Mouse (Mus musculus): ENCODE data around the gene Cldn22. TPM values are rescaled to one million over a fixed set of nuclear protein-coding genes. Genes with fewer than 3 reads are reported as not detected.
A peak's percentile ranks its signal among the peaks of the same experiment; 100 is the strongest.
"Not testable (repeated sequence)": the region's sequence is repeated elsewhere in the genome, so short reads cannot be mapped to it uniquely, and the experiment has no call there.

Cldn22 gene
- polyA plus RNA-seq, 1 experiment from 2014 or later: not detected

DNA sequence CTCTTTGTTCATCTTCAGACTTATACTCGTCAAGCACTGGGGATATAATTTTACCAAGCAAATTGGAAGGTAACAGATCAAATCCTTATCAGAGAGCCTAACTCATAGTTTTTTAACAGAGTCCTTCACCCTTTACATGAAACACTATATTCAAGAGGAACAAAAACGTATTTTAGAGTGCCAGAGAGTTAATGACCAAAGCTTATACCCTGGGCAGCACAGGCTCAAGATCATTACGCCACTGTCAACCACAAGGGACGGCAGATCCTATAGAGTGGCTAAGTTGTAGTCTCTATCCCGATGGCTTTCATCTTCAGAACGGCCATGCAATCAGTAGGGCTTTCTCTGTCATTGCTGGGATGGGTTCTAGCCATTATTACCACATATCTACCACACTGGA, 2.4 kb upstream of the Cldn22 start, which contains the start of gene Cldn24:
Gene Cldn24 (plus strand): TSS at position 301 of the 400 bp plus-strand sequence.
- no peak for ATAC-seq (replicated peaks; ENCODE audit: extremely low read depth, insufficient read depth, low FRiP score)
- Histone ChIP-seq H3K27ac (ENCODE audit: low read length) (no peak within 1 kb of the TSS), H3K27me3 (ENCODE audit: control insufficient read depth, insufficient read depth, low read length) (no peaks in the 10 kb centered on the region), H3K36me3 (ENCODE audit: control insufficient read depth, insufficient read depth) (no peaks in the 10 kb centered on the region), H3K4me3 (ENCODE audit: low read length) (no peak within 1 kb of the TSS), H3K4me1 (ENCODE audit: control insufficient read depth, insufficient read depth, low read length) (peaks cover 6% of the 10 kb centered on the region), H3K4me2 (ENCODE audit: low read depth, low read length) (no peak within 1 kb of the TSS), H3K9me3 (replicated peaks; ENCODE audit: control insufficient read depth, low read length) (no peaks in the 10 kb centered on the region), H3K9ac (ENCODE audit: low read length) (no peak within 1 kb of the TSS)
- 83% methylated on average over 6 of the region's 6 CpGs for WGBS

- H3K9me3 ChIP-seq (replicated peaks; ENCODE audit: control insufficient read depth, low read length); H3K27ac ChIP-seq (ENCODE audit: low read length); H3K4me3 ChIP-seq (ENCODE audit: low read length); H3K4me2 ChIP-seq (ENCODE audit: low read depth, low read length); ATAC-seq (replicated peaks; ENCODE audit: extremely low read depth, insufficient read depth, low FRiP score); H3K9ac ChIP-seq (ENCODE audit: low read length); H3K4me1 ChIP-seq (ENCODE audit: control insufficient read depth, insufficient read depth, low read length); H3K27me3 ChIP-seq (ENCODE audit: control insufficient read depth, insufficient read depth, low read length); H3K36me3 ChIP-seq (ENCODE audit: control insufficient read depth, insufficient read depth): not testable (repeated sequence)
- 67% methylated on average over 7 of the region's 9 CpGs for WGBS
Measured at GRCm38 (mm10) chr8:47822541-47822940, 1.7 kb upstream of the Cldn22 start.

DNA sequence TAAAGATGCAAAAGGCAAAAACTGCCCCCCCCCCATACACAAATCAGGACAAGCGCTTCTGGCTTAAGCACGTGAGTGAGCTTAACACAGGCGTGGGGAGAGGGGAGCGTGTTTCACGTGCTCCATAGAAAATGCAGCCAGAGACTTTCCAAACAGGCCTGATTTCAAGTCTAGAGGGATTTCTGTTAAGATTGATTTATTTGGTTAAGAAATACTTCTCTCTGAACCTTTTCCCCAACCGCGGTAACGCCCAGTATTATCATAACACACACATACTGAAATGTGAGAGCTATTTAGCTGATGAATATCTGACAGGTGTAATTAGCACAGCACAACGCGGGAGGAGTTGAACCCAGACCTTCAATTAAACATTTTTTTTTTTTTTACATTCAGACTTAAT, 505 bp upstream of the Cldn22 start:
- Histone ChIP-seq H3K27ac (ENCODE audit: low read length) (no peak overlapping the region), H3K36me3 (ENCODE audit: control insufficient read depth, insufficient read depth) (peaks cover 5% of the 10 kb centered on the region; the same call in 1 of the 2 replicates), H3K4me1 (ENCODE audit: control insufficient read depth, insufficient read depth, low read length) (peaks cover 6% of the 10 kb centered on the region), H3K4me2 (ENCODE audit: low read depth, low read length) (no peak overlapping the region), H3K27me3 (ENCODE audit: control insufficient read depth, insufficient read depth, low read length) (no peaks in the 10 kb centered on the region), H3K9me3 (replicated peaks; ENCODE audit: control insufficient read depth, low read length) (no peaks in the 10 kb centered on the region), H3K9ac (ENCODE audit: low read length) (no peak overlapping the region), H3K4me3 (ENCODE audit: low read length) (no peak overlapping the region)
- no peak for ATAC-seq (replicated peaks; ENCODE audit: extremely low read depth, insufficient read depth, low FRiP score)
- 69% methylated on average over 10 of the region's 10 CpGs for WGBS

- Histone ChIP-seq H3K27ac (ENCODE audit: low read length) (0 out of 2 replicates have a peak overlapping the region, but pooled peaks have one; percentile 24), H3K27me3 (ENCODE audit: control insufficient read depth, insufficient read depth, low read length) (no peaks in the 10 kb centered on the region), H3K4me1 (ENCODE audit: control insufficient read depth, insufficient read depth, low read length) (peaks cover 6% of the 10 kb centered on the region), H3K4me3 (ENCODE audit: low read length) (no peak overlapping the region), H3K4me2 (ENCODE audit: low read depth, low read length) (no peak overlapping the region), H3K36me3 (ENCODE audit: control insufficient read depth, insufficient read depth) (peaks cover 9% of the 10 kb centered on the region), H3K9ac (ENCODE audit: low read length) (no peak overlapping the region), H3K9me3 (replicated peaks; ENCODE audit: control insufficient read depth, low read length) (no peaks in the 10 kb centered on the region)
- 35% methylated on average over 5 of the region's 5 CpGs for WGBS
- ATAC-seq (replicated peaks; ENCODE audit: extremely low read depth, insufficient read depth, low FRiP score): no peak; the same call in 1 of the 2 replicates
Measured at GRCm38 (mm10) chr8:47825596-47825995, 1.3 kb downstream of the Cldn22 start.

DNA sequence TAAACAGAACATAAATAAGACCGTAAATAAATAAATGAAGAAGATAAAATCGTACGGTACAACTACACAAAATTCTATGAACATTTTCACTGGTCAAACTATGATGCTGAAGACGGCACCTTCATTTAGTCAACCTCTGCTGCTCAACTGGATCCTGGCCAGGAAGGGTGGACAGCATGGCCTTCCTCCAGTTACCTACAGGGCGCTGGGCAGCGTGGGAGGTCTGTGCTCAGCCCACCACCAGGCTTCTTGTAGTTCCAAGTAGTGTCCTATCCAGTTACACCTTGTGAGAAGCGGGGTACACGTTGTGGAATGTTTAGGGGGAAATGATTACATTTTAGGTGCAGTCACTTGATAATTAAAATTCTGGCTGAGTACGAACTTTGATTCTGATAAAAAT, 2.6 kb downstream of the Cldn22 start:
- no peak overlapping the region for H3K4me2 ChIP-seq (ENCODE audit: low read depth, low read length)
- ATAC-seq (replicated peaks; ENCODE audit: extremely low read depth, insufficient read depth, low FRiP score): no peak
- H3K36me3 ChIP-seq (ENCODE audit: control insufficient read depth, insufficient read depth): peaks cover 14% of the 10 kb centered on the region
- H3K27ac ChIP-seq (ENCODE audit: low read length): no peak overlapping the region
- H3K4me1 ChIP-seq (ENCODE audit: control insufficient read depth, insufficient read depth, low read length): peaks cover 6% of the 10 kb centered on the region
- H3K9ac ChIP-seq (ENCODE audit: low read length): no peak overlapping the region
- H3K27me3 ChIP-seq (ENCODE audit: control insufficient read depth, insufficient read depth, low read length): no peaks in the 10 kb centered on the region
- no peak overlapping the region for H3K4me3 ChIP-seq (ENCODE audit: low read length)
- WGBS: 86% methylated on average over 9 of the region's 9 CpGs
- H3K9me3 ChIP-seq (replicated peaks; ENCODE audit: control insufficient read depth, low read length): no peaks in the 10 kb centered on the region

DNA sequence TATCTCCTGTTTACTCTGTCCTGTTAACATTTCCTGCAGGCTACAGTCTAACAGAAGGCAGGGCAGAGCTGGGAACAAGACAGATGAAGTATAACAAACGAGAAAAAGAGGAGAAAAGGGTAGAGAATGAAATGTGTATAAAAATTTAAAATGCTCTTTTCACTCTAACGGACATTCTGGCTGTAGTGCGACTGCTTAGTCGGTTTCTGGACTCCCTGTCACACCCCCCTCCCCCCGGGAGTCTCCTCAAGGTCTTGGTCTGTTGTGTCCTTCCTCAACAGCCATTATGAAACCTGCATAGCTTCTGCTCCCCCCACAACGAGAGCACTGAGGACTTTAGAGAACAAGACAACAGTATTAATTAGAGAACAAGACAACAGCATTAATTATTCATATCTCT, 8.3 kb downstream of the Cldn22 start:
- Histone ChIP-seq H3K4me1 (ENCODE audit: control insufficient read depth, insufficient read depth, low read length) (no peaks in the 10 kb centered on the region; the same call in 1 of the 2 replicates), H3K27me3 (ENCODE audit: control insufficient read depth, insufficient read depth, low read length) (no peaks in the 10 kb centered on the region), H3K36me3 (ENCODE audit: control insufficient read depth, insufficient read depth) (peaks cover 19% of the 10 kb centered on the region), H3K27ac (ENCODE audit: low read length) (no peak overlapping the region), H3K9me3 (replicated peaks; ENCODE audit: control insufficient read depth, low read length) (no peaks in the 10 kb centered on the region), H3K4me2 (ENCODE audit: low read depth, low read length) (no peak overlapping the region), H3K4me3 (ENCODE audit: low read length) (no peak overlapping the region), H3K9ac (ENCODE audit: low read length) (no peak overlapping the region)
- ATAC-seq (replicated peaks; ENCODE audit: extremely low read depth, insufficient read depth, low FRiP score): no peak
- 67% methylated on average over 6 of the region's 6 CpGs for WGBS

DNA sequence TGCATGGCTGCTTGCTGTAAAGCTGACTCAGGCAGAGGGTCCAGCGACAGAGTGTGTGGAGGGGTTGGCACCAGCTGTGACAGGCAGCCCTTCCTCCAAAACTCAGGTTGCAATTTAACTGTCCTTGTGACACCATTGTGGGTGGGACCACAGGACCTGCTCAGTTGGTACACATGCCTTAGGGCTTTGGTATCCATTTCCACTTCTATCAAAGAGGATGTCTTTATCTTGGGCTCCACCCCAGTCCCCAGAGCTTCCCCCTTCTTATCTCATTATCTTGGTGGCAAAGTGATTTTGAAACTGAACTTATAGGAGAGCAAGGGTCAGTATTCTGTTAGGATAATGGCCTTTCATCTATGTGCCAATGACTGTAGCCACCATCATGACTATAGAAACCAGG, 9.7 kb downstream of the Cldn22 start:
- no peak overlapping the region for H3K4me2 ChIP-seq (ENCODE audit: low read depth, low read length)
- H3K9me3 ChIP-seq (replicated peaks; ENCODE audit: control insufficient read depth, low read length): no peaks in the 10 kb centered on the region
- no peak overlapping the region for H3K9ac ChIP-seq (ENCODE audit: low read length)
- no peaks in the 10 kb centered on the region for H3K27me3 ChIP-seq (ENCODE audit: control insufficient read depth, insufficient read depth, low read length)
- H3K4me3 ChIP-seq (ENCODE audit: low read length): no peak overlapping the region
- no peak overlapping the region for H3K27ac ChIP-seq (ENCODE audit: low read length)
- no peak for ATAC-seq (replicated peaks; ENCODE audit: extremely low read depth, insufficient read depth, low FRiP score)
- no peaks in the 10 kb centered on the region; the same call in 1 of the 2 replicates for H3K4me1 ChIP-seq (ENCODE audit: control insufficient read depth, insufficient read depth, low read length)
- WGBS: 77% methylated on average over 1 of the region's 1 CpGs
- H3K36me3 ChIP-seq (ENCODE audit: control insufficient read depth, insufficient read depth): peaks cover 18% of the 10 kb centered on the region

DNA sequence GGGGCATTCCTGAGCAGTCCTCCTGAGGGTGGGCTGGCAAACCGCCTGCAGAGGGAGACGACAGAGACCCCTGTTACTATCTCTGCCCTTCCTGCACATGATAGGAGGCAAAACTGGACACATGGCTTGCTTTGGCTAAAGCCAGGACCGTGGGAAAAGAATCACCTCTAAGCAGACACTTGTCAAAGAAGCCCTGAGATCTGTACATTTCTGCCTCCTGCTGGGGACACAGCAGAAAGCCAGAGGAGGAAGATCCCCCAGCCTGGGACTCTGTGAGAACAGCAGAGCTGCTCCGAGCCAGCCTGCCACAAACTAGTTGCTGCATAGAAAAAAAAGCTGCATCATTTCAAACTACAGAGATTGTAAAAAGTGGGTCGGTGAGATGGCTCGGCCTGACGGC, 18.8 kb downstream of the Cldn22 start:
- Histone ChIP-seq H3K27me3 (ENCODE audit: control insufficient read depth, insufficient read depth, low read length) (no peaks in the 10 kb centered on the region), H3K9ac (ENCODE audit: low read length) (no peak overlapping the region), H3K4me3 (ENCODE audit: low read length) (no peak overlapping the region), H3K27ac (ENCODE audit: low read length) (no peak overlapping the region), H3K4me2 (ENCODE audit: low read depth, low read length) (no peak overlapping the region), H3K9me3 (replicated peaks; ENCODE audit: control insufficient read depth, low read length) (0 out of 2 replicates have a peak, but pooled peaks cover 5% of the 10 kb centered on the region), H3K36me3 (ENCODE audit: control insufficient read depth, insufficient read depth) (peaks cover 56% of the 10 kb centered on the region), H3K4me1 (ENCODE audit: control insufficient read depth, insufficient read depth, low read length) (no peaks in the 10 kb centered on the region)
- 66% methylated on average over 7 of the region's 7 CpGs for WGBS
- no peak for ATAC-seq (replicated peaks; ENCODE audit: extremely low read depth, insufficient read depth, low FRiP score)

DNA sequence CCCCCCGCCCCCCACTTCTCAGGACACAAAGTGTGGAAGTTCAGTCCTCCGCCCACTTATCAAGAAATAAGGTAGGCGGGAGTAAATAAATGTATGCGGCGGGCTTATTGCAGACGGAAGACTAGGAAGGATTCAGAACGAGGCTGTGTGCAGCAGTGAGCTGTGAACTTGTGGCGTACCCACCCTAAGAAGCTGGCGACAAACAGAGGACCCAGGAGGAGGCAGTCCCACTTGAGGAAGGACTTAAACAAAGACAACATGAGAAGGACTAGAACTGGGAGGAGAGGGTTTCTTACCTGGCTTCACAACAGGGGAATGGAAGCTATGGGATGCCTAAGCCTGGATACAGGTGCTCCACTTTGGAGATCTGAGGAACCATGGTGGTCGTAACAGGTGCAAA, 19.4 kb downstream of the Cldn22 start:
- no peak for ATAC-seq (replicated peaks; ENCODE audit: extremely low read depth, insufficient read depth, low FRiP score)
- Histone ChIP-seq H3K27me3 (ENCODE audit: control insufficient read depth, insufficient read depth, low read length) (no peaks in the 10 kb centered on the region), H3K4me2 (ENCODE audit: low read depth, low read length) (no peak overlapping the region), H3K9me3 (replicated peaks; ENCODE audit: control insufficient read depth, low read length) (0 out of 2 replicates have a peak, but pooled peaks cover 5% of the 10 kb centered on the region), H3K4me3 (ENCODE audit: low read length) (no peak overlapping the region), H3K4me1 (ENCODE audit: control insufficient read depth, insufficient read depth, low read length) (no peaks in the 10 kb centered on the region), H3K27ac (ENCODE audit: low read length) (no peak overlapping the region), H3K36me3 (ENCODE audit: control insufficient read depth, insufficient read depth) (peaks cover 62% of the 10 kb centered on the region), H3K9ac (ENCODE audit: low read length) (no peak overlapping the region)
- 95% methylated on average over 10 of the region's 10 CpGs for WGBS
